Mouse (Mus musculus) kidney, adult 11 months (tissue): ENCODE measurements around the gene Tgm5.
"Not testable (repeated sequence)": the region's sequence is repeated elsewhere in the genome, so short reads cannot be mapped to it uniquely, and the experiment has no call there.

Experiments used
- DNase-seq: peaks from one replicate; pipeline ENCODE4 v3.0.0; 2022

Tgm5 gene

GRCm38 (mm10) chr2:121085480-121086185, at the start of gene Tgm5:
TSS of gene Tgm5 (minus strand) at chr2:121085841.
- DNase-seq = no peak

DNA sequence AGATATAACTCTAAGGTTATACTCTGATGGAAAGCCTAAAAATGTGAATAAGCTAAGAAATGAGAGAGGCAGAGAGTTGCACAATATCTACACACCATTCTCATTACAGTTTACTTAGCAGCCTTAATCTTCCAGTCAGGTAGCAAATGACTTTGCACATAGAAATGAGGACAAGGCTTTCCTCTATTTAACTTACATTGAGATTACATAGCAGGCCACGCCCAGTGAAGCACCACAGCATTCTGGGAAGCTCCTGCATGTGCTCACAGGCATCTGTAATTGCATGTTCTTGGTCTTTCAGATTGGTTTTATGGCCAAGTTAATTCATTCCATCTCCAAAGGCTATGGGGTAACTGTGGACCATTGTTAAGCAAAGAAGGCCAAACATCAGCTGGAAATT, 47.2 kb upstream of the Tgm5 start:
- no peak for DNase-seq

- no peak for DNase-seq
These were observed 43.4 kb upstream of the Tgm5 start for GRCm38 (mm10) chr2:121128865-121129620.

DNA sequence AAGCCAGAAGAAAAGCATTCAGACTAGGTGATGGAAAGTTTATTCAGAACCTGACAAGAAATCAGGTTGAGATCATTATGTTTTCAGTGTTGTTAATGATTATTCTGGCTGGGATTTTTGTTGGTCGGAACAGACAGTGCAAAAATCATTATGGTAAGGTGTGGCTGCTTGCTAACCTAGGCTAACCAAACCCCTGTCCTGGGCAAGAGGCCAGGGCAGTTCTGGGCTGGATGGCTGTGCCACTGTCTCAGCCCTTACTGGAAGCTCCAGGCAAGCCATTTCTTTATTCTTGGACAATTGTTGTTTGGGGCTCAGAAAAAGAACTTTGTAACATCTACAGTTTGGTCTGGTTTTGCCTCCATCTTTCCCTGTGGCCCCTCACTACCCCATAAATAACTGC, 41.9 kb upstream of the Tgm5 start:
- DNase-seq = no peak

GRCm38 (mm10) chr2:121126302-121126701, 40.7 kb upstream of the Tgm5 start:
- DNase-seq = not testable (repeated sequence)

- no peak for DNase-seq
These were observed 33.6 kb upstream of the Tgm5 start for GRCm38 (mm10) chr2:121119260-121119659.

- DNase-seq = no peak
These were observed 29.8 kb upstream of the Tgm5 start for GRCm38 (mm10) chr2:121115418-121115817.

DNA sequence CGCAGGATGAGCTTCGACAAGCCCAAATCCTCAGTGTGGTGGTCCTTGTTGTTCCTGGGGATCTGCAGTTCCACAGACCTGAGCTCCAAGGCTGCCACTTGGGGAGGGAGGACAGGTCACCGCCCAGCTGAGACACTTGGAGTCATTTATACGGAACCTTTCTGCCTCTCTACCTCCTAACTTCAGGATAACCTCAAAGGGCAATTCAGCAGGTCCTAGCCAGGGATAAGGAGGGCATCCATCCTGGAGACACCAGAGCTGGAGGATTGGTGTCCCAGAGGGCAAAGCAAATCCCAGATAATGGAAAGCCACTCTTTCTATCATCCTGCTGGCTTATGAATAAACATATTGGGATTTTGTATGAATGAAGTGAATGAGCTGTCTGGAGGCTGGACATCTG, 24.1 kb upstream of the Tgm5 start, which contains the start of gene Tgm7:
TSS of gene Tgm7 (minus strand) at position 101 of the 400 bp plus-strand sequence.
- DNase-seq = no peak

- no peak for DNase-seq
These were observed 20.3 kb upstream of the Tgm5 start for GRCm38 (mm10) chr2:121105940-121106339.

DNA sequence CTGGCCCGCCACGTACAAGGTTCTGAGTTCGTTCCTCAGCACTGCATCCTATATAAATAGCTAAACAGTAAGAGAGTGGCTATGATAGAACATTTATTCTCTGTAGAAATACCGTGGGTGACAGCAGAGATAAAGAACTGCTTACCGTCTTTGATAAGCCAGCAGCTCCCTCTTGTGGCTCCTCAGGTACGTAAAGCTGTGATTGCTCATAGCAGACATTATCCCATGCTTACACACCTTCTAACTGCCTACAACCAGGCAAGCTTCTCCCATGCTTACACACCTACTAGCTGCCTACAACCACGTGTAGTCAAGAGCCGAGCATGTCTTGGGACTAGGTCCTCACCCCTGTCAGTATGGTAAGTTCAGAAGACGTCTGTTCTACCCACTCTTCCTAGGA, 16.4 kb upstream of the Tgm5 start:
- peak; percentile 43 for DNase-seq

GRCm38 (mm10) chr2:121089751-121090150, 4.1 kb upstream of the Tgm5 start:
- DNase-seq = no peak

GRCm38 (mm10) chr2:121088507-121088906, 2.9 kb upstream of the Tgm5 start:
- no peak for DNase-seq

GRCm38 (mm10) chr2:121082626-121083025, 3.0 kb downstream of the Tgm5 start:
- DNase-seq = no peak

GRCm38 (mm10) chr2:121074747-121075146, 10.9 kb downstream of the Tgm5 start:
- DNase-seq = no peak

GRCm38 (mm10) chr2:121071871-121072270, 13.8 kb downstream of the Tgm5 start:
- DNase-seq = no peak

DNA sequence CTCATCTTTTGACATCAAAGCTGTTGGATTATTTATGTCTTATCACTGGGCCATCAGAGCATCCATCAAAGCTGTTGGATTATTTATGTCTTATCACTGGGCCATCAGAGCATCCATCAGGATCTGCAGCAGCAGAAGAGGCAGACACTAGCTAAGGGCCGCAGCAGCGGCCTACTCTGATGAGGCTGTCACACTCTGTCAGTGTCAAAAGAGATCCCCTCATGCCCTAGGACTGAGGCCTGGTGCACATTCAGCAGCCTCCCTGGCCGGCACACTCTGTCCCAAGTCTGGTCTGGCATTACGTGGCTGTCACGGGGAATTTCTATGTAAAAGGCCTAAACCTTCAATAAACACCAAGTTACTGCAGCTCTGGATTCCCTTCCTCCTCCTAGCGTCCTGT, 16.1 kb downstream of the Tgm5 start:
- no peak for DNase-seq

DNA sequence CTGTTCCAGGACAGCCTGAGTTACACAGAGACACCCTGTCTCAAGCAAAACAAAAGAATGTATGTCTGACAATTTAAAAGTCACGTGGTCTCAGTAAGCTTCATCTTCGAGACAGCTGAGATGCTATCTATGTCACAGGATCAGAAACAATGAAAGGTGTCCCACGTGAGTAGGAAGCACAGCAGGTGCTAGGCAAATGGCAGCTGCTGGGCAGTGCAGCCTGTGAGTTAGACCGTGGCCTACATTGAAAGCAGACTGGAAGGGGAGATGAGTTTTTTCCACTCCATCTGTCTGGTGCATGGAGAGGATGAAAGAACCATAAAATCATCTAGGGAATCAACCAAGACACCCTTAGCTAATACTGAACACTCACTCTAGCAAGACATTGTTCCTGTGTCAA, 18.5 kb downstream of the Tgm5 start:
- no peak for DNase-seq

- no peak for DNase-seq
These were observed 24.3 kb downstream of the Tgm5 start for GRCm38 (mm10) chr2:121061315-121061714.

GRCm38 (mm10) chr2:121057997-121058396, 27.6 kb downstream of the Tgm5 start:
- no peak for DNase-seq

DNA sequence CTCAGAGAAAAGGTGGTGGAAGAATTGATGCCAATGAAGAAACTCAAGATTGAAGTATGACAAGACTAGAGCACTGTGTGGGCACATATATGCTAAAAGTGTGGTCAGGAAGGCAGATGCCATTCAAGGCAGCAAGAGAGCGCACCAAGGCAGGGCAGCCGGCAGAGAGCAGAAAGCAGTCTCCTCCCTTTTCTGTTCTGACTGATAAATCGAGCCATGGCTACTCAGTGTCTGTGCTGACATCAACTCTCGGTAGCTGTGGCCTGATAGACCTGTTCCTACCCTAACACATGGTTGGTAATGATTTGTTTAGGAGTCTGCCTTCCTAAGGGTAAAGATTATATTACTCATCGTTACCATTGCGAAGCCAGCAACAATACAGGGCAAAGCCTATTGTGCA, 29.7 kb downstream of the Tgm5 start:
- DNase-seq = no peak

- DNase-seq = no peak
These were observed 31.6 kb downstream of the Tgm5 start for GRCm38 (mm10) chr2:121054060-121054459.

DNA sequence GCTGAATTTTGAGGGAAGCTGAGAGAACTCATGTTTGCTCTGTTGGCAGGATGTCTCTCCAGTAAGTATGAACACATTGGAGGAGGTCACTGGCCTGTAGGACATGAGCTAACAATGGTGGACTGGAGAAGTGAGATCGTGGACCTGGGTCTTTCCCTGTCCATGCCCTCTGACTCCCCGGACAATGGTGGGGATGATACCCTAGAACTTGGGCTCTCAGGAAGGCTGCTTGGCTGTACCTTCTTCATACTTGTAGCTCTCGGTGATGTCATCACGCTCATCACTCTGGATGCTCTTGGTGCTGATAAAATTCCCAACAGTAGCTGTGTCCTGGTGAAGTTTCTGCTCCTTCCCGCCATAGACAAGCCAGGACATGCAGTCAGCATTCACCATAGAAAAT, 33.5 kb downstream of the Tgm5 start:
- no peak for DNase-seq

- no peak for DNase-seq
These were observed 40.0 kb downstream of the Tgm5 start for GRCm38 (mm10) chr2:121045653-121046052.

- DNase-seq = peak; percentile 15
These were observed 44.5 kb downstream of the Tgm5 start for GRCm38 (mm10) chr2:121041098-121041497.
